Mouse (Mus musculus) E14TG2a.4 (cell line): ENCODE data around the gene Camk1d.
"Not testable (repeated sequence)": the region's sequence is repeated elsewhere in the genome, so short reads cannot be mapped to it uniquely, and the experiment has no call there.

Experiments used
- H3K27me3 ChIP-seq: 2 replicates; pipeline ENCODE4 v1.6.1; 2014; ENCODE audit warnings: low read length, control low read depth; ENCODE audit not compliant: insufficient read depth
- H3K36me3 ChIP-seq: 2 replicates; pipeline ENCODE4 v1.6.1; 2014; ENCODE audit warnings: low read length, control low read depth; ENCODE audit not compliant: insufficient read depth
- H3K4me1 ChIP-seq: replicated peaks from 2 replicates; pipeline ENCODE4 v1.6.1; 2014; ENCODE audit warnings: low read depth, low read length, control low read depth
- H3K4me3 ChIP-seq: replicated peaks from 2 replicates; pipeline ENCODE4 v1.5.1; 2014; ENCODE audit warnings: mild to moderate bottlenecking, low read length
- H3K9me3 ChIP-seq: 2 replicates; pipeline ENCODE4 v1.6.1; 2014; ENCODE audit warnings: low read length, control low read depth
- CTCF ChIP-seq: conservative IDR thresholded peaks from 2 replicates; pipeline ENCODE4 v1.5.1; 2014; ENCODE audit warnings: low read length
- NANOG ChIP-seq: IDR thresholded peaks from 2 replicates; pipeline ENCODE4 v1.6.1; 2014; ENCODE audit warnings: borderline replicate concordance, low read length, mixed read lengths
- POU5F1 ChIP-seq: IDR thresholded peaks from 2 replicates; pipeline ENCODE4 v1.6.1; 2014; ENCODE audit warnings: low read length, borderline replicate concordance

Camk1d gene

DNA sequence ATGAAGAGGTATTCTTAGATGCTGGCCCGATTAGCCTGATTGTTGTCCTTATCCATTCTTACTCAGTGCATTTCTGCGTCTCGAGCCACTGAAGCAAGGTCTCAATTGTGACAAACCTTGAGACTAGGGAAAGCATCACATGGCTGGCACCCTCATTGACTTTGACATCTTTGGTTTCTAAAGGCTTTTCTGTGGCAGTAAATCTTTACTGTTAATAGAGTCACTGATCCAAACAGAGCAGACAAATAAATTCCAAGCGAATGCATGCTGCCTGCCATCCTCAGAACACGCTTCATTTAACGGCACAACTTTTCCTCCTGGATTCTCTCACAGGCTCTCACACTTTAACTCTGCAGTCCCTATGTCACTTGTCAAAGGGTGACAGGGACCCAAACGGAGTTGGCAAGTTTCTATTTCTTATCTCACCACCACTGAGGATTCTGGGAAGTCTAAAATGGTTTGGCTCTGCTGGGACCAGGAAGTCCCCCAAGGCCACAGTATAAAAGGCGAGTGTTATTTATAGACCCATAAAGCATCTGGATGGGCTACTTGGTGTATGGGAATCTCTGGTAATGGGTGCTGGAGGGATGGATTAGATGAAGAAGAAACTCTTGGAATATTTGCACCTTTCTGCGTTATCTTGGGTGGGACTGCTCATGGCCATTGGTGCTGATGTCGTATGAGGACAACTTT, 141.9 kb downstream of the Camk1d start:
- Histone ChIP-seq H3K36me3 (peaks cover 7% of the 10 kb centered on the region; the same call in 1 of the 2 replicates), H3K4me1 (peaks cover 17% of the 10 kb centered on the region), H3K27me3 (no peaks in the 10 kb centered on the region), H3K9me3 (no peaks in the 10 kb centered on the region), H3K4me3 (no peak overlapping the region)
- TF ChIP-seq POU5F1: no peak
- no peak for TF ChIP-seq NANOG
- TF ChIP-seq CTCF: no peak

DNA sequence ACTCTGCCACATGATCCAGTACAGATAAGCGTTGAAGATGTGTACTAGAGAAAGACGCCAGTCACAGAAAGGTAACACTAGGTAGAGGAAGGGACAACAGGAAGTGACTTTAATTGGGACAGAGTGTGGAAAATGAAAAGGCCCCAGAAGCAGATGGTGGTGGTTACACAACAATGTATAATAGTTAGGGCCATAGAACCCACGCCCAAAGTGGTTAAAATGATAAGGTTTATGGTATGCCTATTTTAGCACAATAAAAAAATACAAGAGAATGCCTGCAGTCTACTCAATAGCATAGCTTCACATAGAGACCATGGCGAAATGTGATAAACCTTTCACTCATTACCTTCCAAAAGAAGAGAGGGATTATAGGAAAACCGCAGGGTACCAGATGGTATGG, 147.7 kb downstream of the Camk1d start:
- TF ChIP-seq CTCF (no peak), NANOG (no peak), POU5F1 (no peak)
- H3K4me1 ChIP-seq: peaks cover 8% of the 10 kb centered on the region
- no peaks in the 10 kb centered on the region for H3K27me3 ChIP-seq
- H3K4me3 ChIP-seq: no peak overlapping the region
- H3K9me3 ChIP-seq: peaks cover 27% of the 10 kb centered on the region
- H3K36me3 ChIP-seq: peaks cover 51% of the 10 kb centered on the region

DNA sequence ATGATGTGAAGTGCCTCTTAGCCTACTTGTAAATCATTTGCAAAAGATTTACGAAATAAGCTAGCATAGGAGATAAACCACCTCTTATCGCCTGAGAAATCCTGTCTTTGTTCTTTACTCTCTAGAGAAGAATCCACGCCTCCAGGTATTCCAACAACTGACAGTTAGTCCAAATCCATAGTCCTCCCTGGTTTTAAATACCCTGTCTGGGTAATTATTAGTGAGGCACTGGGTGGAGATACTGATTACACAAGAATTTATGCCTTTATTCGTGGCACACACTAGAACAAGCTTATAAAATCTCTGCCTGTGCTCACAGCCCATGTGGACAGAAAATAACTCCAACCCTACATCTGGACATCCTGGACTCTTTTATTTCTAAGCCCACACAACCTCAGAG, 150.6 kb downstream of the Camk1d start:
- no peaks in the 10 kb centered on the region for H3K4me1 ChIP-seq
- no peak for TF ChIP-seq NANOG
- TF ChIP-seq CTCF: no peak
- peaks cover 55% of the 10 kb centered on the region for H3K36me3 ChIP-seq
- no peaks in the 10 kb centered on the region for H3K27me3 ChIP-seq
- peaks cover 31% of the 10 kb centered on the region for H3K9me3 ChIP-seq
- no peak overlapping the region for H3K4me3 ChIP-seq

DNA sequence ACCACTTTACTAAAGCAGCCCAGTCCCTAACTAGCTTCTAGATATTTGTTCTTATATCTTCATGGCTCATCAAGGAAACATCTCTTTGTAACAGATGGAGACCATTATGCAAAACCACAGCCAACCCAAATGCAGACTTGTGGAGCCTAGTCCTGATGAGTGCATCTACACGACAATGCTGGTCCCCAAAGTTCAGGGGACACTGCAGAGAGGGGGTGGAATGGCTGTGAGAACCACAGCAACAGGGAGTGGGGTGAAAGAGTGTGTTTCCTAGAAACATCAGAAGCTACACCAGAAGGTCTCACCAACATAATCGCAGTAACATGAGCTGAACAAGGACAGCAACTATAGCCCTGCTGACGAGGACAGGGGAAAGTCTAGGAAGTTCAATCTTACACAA, 152.9 kb downstream of the Camk1d start:
- H3K4me3 ChIP-seq: no peak overlapping the region
- no peaks in the 10 kb centered on the region for H3K27me3 ChIP-seq
- peaks cover 31% of the 10 kb centered on the region for H3K9me3 ChIP-seq
- TF ChIP-seq NANOG: no peak
- no peak for TF ChIP-seq POU5F1
- TF ChIP-seq CTCF: no peak
- peaks cover 51% of the 10 kb centered on the region for H3K36me3 ChIP-seq
- no peaks in the 10 kb centered on the region for H3K4me1 ChIP-seq

DNA sequence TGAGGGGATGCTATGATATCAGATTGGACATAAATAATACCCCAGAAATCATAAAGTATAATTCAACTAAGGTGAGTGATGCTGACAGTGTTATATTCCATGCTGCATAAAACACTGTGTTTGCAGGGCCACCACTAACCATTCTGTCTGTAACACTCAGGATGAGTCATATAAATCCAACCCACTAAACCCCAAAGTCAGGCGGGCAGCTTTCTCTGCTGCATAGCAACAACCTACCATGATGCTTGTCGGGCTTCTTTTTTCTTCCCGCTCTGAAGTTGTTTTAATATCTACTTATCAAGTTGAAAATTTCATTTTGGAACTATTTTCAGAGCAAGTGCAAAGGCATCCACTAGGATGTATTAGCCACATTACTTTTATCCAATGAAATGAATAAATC, 161.1 kb downstream of the Camk1d start:
- no peak for TF ChIP-seq NANOG
- TF ChIP-seq POU5F1: no peak
- TF ChIP-seq CTCF: no peak
- Histone ChIP-seq H3K9me3 (peaks cover 20% of the 10 kb centered on the region), H3K27me3 (no peaks in the 10 kb centered on the region), H3K36me3 (peaks cover 35% of the 10 kb centered on the region), H3K4me3 (no peak overlapping the region), H3K4me1 (no peaks in the 10 kb centered on the region)

DNA sequence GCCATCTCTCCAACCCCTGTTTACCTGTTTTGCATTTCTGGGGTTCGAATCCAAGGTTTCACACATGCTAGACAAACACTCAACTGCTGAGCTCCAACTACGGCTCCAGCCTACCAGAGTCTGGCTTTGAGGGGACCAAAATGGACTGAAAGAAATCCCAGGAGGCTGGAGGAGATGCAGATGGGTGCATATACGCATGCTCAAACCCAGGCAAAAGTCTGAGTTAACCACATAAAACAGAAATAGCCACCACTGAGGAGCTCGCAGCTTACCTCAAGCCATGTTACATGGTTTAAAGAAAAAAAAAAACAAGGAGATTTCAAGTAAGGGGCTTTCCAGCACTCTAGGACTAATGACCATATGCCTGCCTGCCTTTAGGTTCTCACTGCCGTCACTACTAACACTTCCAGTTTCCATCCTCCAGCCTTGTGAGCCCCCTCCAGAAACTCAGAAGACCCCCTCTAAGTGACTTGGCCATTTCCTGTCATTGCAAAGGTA, 162.5 kb downstream of the Camk1d start:
- H3K4me1 ChIP-seq: no peaks in the 10 kb centered on the region
- peaks cover 35% of the 10 kb centered on the region for H3K36me3 ChIP-seq
- no peaks in the 10 kb centered on the region for H3K27me3 ChIP-seq
- no peak overlapping the region for H3K4me3 ChIP-seq
- peaks cover 20% of the 10 kb centered on the region for H3K9me3 ChIP-seq
- TF ChIP-seq NANOG (no peak), CTCF (no peak), POU5F1 (no peak)

DNA sequence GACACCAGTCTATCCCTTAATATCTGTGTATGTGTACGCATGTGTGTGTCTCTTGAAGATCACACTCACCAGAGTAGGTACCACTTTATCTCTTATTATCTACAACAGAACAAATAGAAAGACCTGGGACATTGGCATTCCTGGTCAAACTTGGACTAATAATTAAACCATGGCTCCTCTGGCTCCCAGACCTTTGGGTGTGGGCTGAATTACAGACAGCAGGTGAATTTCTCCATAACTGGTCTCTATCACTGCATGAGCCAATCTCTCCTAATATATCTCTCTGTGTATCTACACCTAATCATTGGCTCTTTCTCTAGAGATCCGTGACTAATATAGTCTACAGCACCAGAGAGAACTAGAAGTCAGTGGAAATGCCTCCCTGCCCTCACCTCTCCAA, 165.0 kb downstream of the Camk1d start:
- Histone ChIP-seq H3K4me1 (no peaks in the 10 kb centered on the region), H3K9me3 (peaks cover 20% of the 10 kb centered on the region), H3K27me3 (no peaks in the 10 kb centered on the region), H3K4me3 (no peak overlapping the region), H3K36me3 (peaks cover 35% of the 10 kb centered on the region)
- TF ChIP-seq POU5F1 (no peak), CTCF (no peak)

DNA sequence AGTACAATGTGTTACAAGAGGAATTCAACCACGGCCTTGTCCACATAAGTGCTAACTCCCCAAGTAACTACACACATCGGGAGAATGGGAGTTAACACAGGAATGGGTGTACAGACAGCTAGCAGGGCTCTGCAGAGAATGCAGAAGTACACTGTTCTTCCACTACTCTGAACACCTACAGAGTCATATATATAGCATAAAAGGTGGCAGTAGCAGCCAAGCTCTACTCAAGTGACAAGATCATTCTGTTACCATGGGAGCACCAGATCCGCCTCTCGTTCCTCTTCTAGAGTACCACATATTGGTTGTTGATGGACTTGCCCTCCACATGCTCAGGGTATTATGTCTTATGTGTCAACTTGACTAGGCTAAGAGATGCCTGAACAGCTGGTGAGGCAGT, 165.4 kb downstream of the Camk1d start:
- Histone ChIP-seq H3K36me3 (peaks cover 31% of the 10 kb centered on the region), H3K9me3 (peaks cover 16% of the 10 kb centered on the region), H3K27me3 (no peaks in the 10 kb centered on the region), H3K4me1 (no peaks in the 10 kb centered on the region), H3K4me3 (no peak overlapping the region)
- TF ChIP-seq CTCF: no peak
- TF ChIP-seq NANOG: no peak
- TF ChIP-seq POU5F1: no peak

DNA sequence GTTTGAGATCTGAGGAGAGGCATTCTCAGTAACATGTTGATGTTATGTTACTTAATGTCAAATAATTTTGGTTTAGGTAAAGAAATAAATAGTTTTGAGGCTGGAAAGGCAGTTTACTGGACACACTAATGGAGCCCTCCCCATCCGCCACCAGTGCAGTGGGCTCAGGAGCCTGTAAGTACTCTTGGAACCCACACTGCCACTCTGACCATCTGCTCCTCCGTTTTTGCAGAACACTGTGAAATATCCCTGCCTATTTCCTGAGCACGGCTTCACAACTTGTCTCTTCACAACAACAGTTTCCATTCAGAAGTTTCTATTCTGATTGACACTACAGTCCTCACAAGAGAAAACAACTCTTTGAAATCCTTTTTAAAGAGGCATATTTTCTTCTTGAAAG, 173.4 kb downstream of the Camk1d start:
- no peak for TF ChIP-seq NANOG
- TF ChIP-seq CTCF: no peak
- TF ChIP-seq POU5F1: no peak
- H3K36me3 ChIP-seq: no peaks in the 10 kb centered on the region; the same call in 1 of the 2 replicates
- no peak overlapping the region for H3K4me3 ChIP-seq
- peaks cover 8% of the 10 kb centered on the region; the same call in 1 of the 2 replicates for H3K4me1 ChIP-seq
- H3K9me3 ChIP-seq: no peaks in the 10 kb centered on the region
- H3K27me3 ChIP-seq: no peaks in the 10 kb centered on the region

DNA sequence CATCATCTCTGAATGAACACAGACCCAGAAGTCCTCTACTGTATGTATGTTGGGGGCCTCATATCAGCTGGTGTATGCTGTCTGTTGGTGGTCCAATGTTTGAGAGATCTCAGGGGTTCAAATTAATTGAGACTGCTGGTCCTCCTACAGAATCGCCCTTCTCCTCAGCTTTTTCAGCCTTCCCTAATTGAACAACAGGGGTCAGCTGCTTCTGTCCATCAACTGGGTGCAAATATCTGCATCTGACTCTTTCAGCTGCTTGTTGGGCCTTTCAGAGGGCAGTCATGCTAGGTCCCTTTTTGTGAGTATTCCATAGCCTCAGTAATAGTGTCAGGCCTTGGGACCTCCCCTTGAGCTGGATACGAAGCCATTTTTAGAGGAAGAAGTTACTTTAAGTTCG, 174.4 kb downstream of the Camk1d start:
- H3K27me3 ChIP-seq, H3K9me3 ChIP-seq, H3K4me3 ChIP-seq, H3K36me3 ChIP-seq: not testable (repeated sequence)
- peaks cover 17% of the 10 kb centered on the region for H3K4me1 ChIP-seq
